Mouse (Mus musculus) skeletal muscle tissue, adult 2 months (tissue): Measurements from ENCODE around the gene Gfy.

Source experiments
- DNase-seq: peaks from one replicate; pipeline ENCODE4 v3.0.0-alpha.2; 2012; ENCODE audit warnings: low read depth, low spot score

Gfy gene

DNA sequence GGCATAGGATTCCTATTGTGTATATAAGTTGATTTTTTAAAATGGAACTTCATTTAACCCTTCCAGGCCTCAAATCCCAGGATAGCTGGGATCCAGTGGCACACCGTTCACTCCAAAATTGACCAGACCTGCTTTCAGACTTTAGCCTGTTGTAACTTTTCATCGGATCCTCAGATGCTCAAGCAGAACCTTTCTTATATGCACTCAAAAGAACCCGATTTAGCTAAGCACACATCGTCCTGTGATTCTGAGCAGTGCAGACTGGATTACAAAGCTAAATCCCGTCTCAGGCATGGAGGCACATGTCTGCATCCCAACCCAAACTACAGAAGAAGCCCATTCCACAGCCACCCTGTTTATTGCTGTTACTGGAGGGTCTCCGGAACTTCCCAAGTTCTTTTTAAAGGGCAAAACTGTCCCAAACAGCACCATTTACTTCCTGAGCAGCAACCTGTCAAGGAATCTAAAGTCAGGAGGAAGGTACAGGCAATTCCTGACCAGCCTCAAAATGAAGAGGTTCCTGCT lies 51.6 kb downstream of the Gfy start:
- DNase-seq: no peak

DNA sequence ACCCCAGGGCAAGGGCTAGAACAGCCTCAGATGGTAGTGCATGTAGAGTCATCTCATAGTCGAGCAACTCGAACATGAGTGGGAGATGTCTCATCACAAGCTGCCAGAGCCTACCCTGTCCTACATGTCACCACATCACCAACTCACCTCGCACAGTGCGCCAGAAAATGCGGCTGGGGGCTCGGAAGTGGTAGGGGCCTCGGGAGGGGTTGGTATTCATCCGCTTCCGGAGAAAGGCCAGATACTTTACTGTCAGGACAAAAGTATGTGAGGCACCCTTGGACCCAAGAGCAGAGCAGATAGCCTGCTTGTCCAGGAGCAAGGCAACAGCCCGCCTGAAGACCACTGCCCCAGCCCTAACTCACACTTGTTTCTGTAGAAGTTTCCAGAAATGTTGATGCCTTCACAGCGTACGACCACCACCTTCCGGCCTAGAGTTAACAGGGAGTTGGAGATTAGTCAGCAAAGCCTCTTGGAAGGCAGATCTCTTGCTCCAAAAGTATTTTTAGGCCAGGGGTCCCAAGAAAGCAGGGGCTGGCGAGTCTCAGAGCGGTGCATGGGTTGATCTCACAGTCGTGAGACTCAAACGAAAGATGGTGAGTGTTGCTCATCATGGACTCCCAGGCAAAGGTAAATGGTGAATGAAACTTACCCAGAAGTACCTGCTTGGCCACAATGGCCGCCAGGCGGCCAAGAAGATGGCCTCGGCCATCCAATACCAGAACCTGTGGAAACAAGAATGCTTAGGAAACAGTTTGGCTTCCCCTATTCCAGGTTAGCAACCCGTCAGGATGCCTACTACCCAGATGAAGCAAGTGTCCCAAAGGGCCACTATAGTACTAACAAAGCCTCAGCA lies 52.3 kb downstream of the Gfy start:
- no peak for DNase-seq
